13 mouse cellular contexts compared by ENCODE assay signal in the genomic region with DNA sequence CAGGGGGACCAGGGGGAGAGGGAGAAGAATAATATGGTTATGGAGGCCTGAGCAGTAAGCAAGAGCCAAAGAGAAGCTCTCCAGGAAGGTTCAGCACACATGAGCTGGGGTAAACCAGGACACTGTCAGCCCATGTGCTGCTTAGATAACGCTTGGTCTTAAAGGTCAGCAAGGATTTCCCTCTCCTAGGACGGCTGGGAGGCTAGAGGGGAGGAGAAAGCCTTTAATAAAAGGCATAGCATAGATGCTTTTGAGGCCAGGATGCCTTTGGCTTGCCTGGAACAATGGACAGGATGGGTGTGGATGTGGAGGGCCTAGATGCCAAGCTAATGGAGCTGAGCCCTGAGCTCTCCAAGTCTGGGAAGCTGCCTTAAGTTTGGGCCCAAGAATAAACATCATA.
DNase-seq lines count a peak whose midpoint lies in the region; ATAC-seq lines count a peak whose summit lies in the region.
"Had no signal": no experiment of that assay in that cellular context is flagged by ENCODE, and none has a peak within 500 bp of the region (broad histone marks: within the 10 kb centered on the region; RNA-seq: fewer than 3 reads in every experiment).

No protein-coding gene starts in this region.

- 27% methylated on average over 2 of the region's 2 CpGs for WGBS in midbrain, embryonic 10.5 days
- 35% methylated on average over 2 of the region's 2 CpGs for WGBS in midbrain, embryonic 15.5 days
- 32% methylated on average over 2 of the region's 2 CpGs for WGBS in hindbrain, embryonic 14.5 days

- H3K4me2 ChIP-seq in midbrain, embryonic 15.5 days, result no peak overlapping the region
- H3K4me2 ChIP-seq in hindbrain, embryonic 14.5 days (replicated peaks), result no peak overlapping the region
- H3K4me2 ChIP-seq: liver, embryonic 15.5 days; neural tube, embryonic 12.5 days had no signal

- peak overlapping the region; percentile 76 for H3K27ac ChIP-seq in midbrain, embryonic 10.5 days (replicated peaks)
- H3K27ac ChIP-seq in midbrain, embryonic 15.5 days, result no peak overlapping the region
- peak overlapping the region; percentile 21; the same call in 1 of the 2 replicates for H3K27ac ChIP-seq in hindbrain, embryonic 14.5 days
- H3K27ac ChIP-seq: liver, embryonic 15.5 days; neural tube, embryonic 12.5 days had no signal

- no peak overlapping the region for H3K9ac ChIP-seq in midbrain, embryonic 15.5 days
- no peak overlapping the region for H3K9ac ChIP-seq in hindbrain, embryonic 14.5 days
- H3K9ac ChIP-seq: liver, embryonic 15.5 days; neural tube, embryonic 12.5 days had no signal

- no peaks in the 10 kb centered on the region for H3K9me3 ChIP-seq in midbrain, embryonic 10.5 days (replicated peaks)
- no peaks in the 10 kb centered on the region for H3K9me3 ChIP-seq in midbrain, embryonic 15.5 days
- H3K9me3 ChIP-seq in hindbrain, embryonic 14.5 days (ENCODE audit: control insufficient read depth, low read length), result no peaks in the 10 kb centered on the region
- H3K9me3 ChIP-seq: liver, embryonic 15.5 days; neural tube, embryonic 12.5 days had no signal

- no peak for ATAC-seq in midbrain, embryonic 15.5 days (replicated peaks)
- no peak for ATAC-seq in hindbrain, embryonic 14.5 days (ENCODE audit: low FRiP score)

- peaks cover 44% of the 10 kb centered on the region for H3K4me1 ChIP-seq in midbrain, embryonic 10.5 days
- H3K4me1 ChIP-seq in midbrain, embryonic 15.5 days, result peaks cover 17% of the 10 kb centered on the region
- H3K4me1 ChIP-seq in hindbrain, embryonic 14.5 days (replicated peaks; ENCODE audit: control insufficient read depth, insufficient read depth, low read length), result peaks cover 36% of the 10 kb centered on the region

- intact Hi-C loops in heart, postnatal 14 days (cut with DNase I), result no loop called here

- H3K4me3 ChIP-seq in midbrain, embryonic 10.5 days, result no peak overlapping the region
- H3K4me3 ChIP-seq in midbrain, embryonic 15.5 days, result no peak overlapping the region
- no peak overlapping the region for H3K4me3 ChIP-seq in hindbrain, embryonic 14.5 days (replicated peaks; ENCODE audit: low read length)
- H3K4me3 ChIP-seq: liver, embryonic 15.5 days; neural tube, embryonic 12.5 days had no signal

- no peaks in the 10 kb centered on the region for H3K27me3 ChIP-seq in midbrain, embryonic 10.5 days (ENCODE audit: low read depth, poor library complexity, severe bottlenecking)
- H3K27me3 ChIP-seq in midbrain, embryonic 15.5 days (replicated peaks), result no peaks in the 10 kb centered on the region
- H3K27me3 ChIP-seq in hindbrain, embryonic 14.5 days (ENCODE audit: control insufficient read depth, insufficient read depth, low read length), result no peaks in the 10 kb centered on the region
- H3K27me3 ChIP-seq: CH12.LX; liver, embryonic 15.5 days; neural tube, embryonic 12.5 days had no signal

- H3K36me3 ChIP-seq in midbrain, embryonic 10.5 days, result peaks cover 17% of the 10 kb centered on the region
- H3K36me3 ChIP-seq in midbrain, embryonic 15.5 days (replicated peaks), result no peaks in the 10 kb centered on the region
- no peaks in the 10 kb centered on the region for H3K36me3 ChIP-seq in hindbrain, embryonic 14.5 days (replicated peaks; ENCODE audit: control insufficient read depth, insufficient read depth)
- H3K36me3 ChIP-seq: neural tube, embryonic 12.5 days had no signal

- DNase-seq in heart, adult 11 months, result peak; percentile 97
- no peak for DNase-seq in heart, postnatal 14 days
- DNase-seq in midbrain, embryonic 10.5 days (ENCODE audit: low spot score), result no peak
- no peak for DNase-seq in hindbrain, embryonic 14.5 days (ENCODE audit: low spot score)
- peak; percentile 83 for DNase-seq in skeletal muscle tissue, adult 2 months (ENCODE audit: low read depth, low spot score)
- DNase-seq in cerebellum, postnatal 14 days, result no peak
- no peak for DNase-seq in adrenal gland, postnatal 10 days
- DNase-seq: cerebellum, postnatal 36 days; gastrocnemius, postnatal 25 days had no signal

Comparison
In these comparisons a context has a peak if more than half of its experiments do, and no peak if none do; other contexts are left out.
1. DNase-seq: peak in heart, adult 11 months (single experiment) and skeletal muscle tissue, adult 2 months (single experiment); none in heart, postnatal 14 days (0 of 2), midbrain, embryonic 10.5 days (single experiment), hindbrain, embryonic 14.5 days (single experiment), cerebellum, postnatal 14 days (0 of 2) and adrenal gland, postnatal 10 days (single experiment).